Mouse (Mus musculus) urinary bladder, postnatal 36 days (tissue): ENCODE data around the gene Ephb1.

ENCODE experiments used
- DNase-seq, 2 experiments: peaks; one replicate each; pipeline ENCODE4 v3.0.0; 2022; ENCODE audit warnings: low spot score in 2 of 2, mixed read lengths in 1 of 2

The Ephb1 gene

DNA sequence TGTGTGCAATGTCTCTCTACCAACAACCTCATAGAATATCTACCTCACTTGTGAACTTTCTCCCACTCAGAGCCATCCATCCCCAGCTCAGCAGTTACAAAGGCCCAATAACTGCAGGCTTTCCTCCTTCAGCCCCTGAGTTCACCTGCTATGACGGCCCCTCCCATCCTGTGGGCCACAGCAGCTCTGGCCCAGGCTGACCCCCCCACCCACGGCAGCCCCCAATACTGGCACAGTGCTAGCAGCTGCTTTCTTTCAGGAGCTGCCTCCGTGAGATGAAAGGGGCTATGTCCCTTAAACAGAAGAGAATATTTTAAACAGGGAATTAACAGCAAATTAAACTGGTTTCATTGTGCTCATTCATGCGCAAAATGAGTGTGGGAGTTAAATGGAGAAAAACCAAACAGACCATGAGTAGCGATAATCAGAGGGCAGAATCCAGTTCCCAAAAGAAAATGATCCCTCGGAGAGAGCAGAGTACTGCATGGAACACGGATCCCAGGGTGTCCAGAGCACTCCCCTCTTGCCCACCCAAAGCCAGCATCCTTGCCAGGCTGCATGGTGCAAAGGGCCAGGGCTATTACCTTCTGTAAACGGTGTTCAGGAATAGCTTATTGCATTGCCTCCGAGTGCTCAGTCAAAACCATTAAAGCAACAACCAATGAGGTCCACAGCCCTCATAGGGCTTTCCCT lies 105.2 kb downstream of the Ephb1 start:
- no peak for DNase-seq

DNA sequence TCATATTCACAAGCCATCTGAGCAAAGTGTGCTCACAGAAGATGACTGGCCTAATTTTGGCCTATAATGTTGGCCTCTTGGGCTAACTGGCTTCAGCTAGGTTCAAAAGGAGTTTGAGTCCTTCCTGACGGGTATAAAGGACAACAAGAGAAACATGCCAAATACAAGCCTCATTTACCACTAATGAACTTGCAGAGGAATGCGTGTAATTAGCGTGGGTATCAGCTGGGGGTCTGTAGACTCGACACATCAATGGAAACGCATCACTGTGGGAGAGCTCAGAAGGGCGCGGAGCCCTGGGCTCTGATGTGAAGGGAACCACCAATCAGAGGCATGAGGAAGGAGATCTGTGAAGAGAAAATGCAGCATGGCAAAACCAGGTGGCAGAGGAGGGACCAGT lies 108.9 kb downstream of the Ephb1 start:
- DNase-seq, result no peak

DNA sequence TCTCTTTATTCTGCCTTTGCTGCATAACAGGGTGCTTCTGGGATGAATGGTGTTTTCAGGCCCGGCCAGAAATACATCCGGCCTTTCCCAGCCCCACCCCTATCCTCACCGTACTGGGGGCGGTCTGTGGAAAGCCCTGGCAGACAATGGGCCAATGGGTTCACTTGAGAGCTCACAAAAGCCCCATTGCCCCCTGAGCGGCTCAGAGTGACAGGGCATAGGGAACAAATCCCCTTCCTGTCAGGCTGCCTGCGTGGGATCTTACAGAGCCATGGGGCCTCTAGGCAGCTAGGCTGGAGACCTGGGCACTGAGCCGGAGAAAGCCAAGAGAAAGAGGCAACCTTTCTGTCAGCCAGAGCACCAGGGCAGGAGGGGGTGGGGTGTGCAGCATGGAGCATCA lies 111.2 kb downstream of the Ephb1 start:
- no peak for DNase-seq

DNA sequence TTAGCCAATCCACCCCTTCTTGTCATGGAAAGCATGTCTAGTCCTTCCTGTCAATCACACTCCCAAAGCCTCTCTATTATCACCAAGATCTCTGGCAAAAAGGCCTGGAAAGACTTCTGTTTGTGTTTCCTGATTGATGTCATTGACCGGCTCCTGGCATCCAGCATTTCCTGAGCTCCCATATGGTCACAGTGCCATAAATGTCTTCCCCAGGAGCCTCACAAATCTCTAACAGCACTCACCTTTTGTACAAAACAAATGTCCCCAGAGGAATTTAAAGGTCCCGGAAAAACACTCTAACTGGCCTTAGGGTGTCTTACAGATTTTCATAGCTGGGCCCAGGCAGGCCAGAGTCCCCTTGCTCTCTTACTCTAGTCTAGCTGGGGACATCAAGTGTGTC lies 112.9 kb downstream of the Ephb1 start:
- DNase-seq, result no peak

DNA sequence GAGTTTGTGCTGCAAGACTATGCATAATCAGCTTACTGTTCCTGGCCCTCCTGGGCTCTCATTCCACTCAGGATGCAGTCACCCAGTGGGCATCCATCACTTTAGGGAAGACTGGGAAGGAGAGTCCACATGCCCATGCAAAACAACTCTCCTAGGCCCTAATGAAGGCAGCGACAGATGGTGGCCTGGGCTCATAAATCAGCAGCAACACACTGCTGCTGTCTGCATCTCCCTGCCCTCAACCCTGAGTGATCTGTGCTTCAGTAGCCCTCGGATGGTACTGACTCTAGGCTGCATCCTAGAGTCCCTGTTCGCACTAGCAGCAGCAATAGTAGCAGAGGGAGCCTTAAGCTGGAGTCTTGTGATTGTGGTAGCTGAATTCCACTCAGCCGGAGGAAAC lies 114.3 kb downstream of the Ephb1 start:
- no peak for DNase-seq

DNA sequence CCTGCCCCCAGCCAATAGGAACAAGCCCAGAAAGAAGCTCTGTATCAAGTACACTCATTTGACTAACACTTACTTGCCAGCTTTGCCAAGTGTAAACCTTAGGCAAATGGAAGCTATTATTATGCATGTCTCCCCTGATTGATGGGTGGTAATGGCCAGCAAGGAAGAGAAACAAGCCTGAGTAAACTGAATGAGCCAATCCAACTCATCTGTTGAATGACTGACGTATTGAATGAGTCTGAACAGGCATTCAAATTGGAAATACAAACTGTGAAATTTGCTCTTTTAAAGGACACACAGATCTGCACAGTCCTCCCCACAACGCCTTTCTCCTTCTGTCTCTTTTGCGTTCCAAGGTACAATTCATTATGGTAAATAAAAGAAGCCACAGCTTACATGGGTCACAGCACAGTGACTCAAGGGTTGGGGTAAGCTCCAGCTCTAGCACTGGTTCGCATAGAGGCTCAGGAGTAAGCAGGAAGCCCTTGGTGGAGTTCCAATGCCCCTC lies 119.0 kb downstream of the Ephb1 start:
- DNase-seq, result no peak

DNA sequence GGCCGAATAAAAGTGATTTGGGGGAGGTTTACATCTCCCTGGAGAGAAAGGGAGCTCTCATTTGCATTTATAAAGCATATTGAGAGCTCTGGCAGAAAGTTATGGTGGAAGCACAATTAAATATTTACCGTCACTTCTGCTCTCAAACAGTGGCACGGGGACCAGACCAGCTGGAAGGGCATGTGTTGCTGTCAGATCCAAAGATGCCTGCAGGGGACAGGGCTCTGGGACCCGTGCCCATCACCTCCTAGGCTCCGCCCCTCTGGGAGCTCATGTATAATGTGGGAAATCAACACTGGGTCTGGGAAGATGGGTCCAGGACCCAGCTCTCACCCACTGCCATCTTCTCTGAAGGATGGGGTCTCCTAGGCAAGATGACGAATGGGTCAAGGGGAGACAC lies 123.2 kb downstream of the Ephb1 start:
- no peak for DNase-seq

DNA sequence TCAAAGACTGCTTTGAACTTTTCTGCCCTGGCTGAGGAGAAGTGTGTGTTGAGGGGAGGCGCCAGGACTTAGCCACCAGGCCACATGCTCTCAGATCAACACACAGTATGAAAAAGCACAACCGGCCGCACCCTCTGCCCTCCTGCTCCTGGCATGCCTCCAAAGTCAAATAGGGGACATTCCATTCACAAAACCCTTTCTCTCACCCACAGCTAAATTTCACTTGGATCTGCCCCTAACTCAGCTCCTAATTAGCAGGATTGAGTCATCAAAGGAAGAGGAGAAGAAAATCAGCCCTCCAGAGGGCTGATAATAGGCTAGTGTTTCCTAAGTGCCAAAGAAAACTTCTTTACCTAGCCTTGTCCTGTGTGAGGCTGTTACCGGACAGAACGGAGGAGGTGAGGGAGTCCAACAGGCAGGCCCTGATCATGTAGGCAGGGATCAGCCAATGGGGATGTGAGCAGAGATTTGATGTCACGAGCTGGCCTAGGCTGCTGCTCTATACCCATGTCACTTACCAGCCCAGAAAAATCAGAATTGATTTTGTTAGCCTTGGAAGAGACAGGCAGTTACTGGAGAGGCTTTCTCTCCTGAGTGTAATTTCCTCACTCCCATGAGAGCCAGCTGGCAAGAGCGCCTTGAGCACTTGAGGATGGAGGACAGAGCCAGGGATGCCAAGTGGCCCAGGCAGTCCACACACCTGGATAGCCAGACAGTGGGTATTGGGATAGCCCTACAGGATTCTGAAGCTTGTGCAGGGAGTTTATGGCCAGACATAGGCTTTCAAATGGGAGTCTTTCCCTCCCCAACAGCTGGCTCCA lies 137.5 kb downstream of the Ephb1 start:
- no peak for DNase-seq

DNA sequence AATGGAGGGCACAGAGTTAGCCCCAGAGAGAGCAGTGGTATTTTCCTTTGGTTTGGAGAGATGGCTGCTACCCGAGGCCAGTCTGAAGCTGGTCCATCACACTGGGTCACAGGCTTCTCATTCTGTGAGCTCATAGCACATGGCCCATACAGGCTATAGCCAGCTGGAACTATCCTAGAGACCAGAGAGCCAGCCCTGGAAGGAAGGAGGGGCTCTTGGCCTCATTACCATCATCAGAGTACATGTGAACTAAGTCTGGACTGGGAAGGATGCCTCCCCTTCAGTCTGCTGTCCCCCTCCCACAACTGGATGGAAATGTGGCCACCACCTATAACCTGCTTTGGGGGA lies 142.5 kb downstream of the Ephb1 start:
- no peak for DNase-seq

DNA sequence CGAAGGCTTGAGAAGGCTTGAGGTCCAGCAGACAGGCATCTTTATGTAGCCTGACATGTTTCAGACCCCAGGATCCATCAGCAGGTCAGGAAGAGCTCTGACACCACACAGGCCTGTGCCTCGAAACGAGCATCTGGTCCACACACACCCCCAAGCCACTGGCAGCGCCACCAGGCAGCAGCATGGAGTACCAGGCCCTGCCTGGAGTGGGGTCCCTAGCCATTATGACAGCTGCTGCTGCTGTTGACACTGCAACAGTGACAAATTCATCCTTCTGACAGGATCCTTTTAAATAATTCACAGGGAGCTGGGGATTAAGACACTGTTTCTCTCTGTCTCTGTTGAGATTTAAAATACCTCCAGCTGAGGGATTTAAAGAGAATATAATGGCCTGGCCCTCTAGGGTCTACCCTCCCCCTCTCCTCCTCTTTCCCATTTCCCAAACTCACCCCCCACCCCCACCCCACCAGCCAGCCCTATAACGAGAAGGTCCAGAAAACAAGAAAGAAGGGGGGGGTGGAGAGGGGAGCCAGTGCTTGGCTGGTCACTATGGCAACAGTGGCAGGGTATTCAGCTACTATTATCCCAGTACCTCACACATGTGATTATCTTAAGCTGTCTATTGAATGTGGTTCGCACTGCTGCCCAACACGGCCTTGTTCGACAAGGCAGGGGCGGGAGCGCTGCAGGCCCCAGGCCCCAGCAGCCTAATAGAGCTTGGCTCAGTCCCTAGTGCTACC lies 143.0 kb downstream of the Ephb1 start:
- DNase-seq, result no peak

DNA sequence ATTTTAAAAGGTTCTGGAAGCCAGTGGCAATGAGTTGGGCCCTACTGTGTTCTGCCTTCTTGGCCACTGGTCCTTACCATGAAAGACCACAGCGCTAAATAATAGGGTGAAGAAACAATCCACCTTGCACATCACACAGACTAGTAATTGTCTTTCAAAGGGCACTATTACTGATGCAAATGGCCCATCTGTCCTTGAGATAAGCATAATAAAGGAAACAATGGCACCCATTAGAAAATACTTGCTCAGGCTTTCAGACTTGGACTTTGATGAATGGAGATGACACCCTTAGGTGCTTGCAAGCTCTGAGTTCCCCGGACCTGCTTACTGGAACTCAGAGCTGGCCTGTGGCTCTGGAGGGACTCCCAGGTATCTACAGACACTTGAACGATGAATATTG lies 149.0 kb downstream of the Ephb1 start:
- no peak for DNase-seq

DNA sequence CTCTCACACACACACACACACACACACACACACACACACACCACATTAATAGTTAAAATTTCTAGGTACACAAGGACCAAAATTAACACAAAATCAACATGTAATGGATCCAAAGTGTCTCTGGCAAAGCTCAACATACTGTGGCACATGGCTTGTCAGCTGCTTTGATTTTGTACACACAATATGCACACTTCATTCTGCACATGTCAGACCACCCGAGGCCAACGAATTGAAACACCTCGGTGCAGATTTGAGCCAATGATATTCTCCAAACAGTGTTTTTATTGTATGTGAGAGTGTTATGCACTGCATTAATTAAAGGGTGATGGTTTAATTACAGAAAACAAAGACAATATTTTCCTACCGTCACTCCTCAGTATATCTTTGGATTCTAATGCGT lies 152.6 kb downstream of the Ephb1 start:
- no peak for DNase-seq

DNA sequence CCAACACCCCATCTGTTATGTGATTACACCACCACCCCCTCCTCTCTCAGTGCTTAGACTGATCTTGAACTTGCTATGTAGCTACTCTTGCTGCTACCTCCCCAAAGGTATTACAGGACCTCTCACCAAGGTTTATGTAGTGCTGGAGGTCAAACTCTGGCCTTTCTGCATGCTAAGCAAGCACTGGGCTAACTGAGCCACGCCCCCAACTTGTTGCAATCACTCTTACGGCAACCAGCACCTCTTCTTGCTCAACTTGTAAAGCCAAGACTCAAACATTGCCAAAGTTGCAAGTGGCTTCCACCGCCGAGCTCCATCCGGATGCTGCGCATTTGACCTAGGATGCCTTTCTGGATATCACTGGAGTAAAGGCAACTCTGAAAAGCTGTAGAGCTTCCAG lies 157.6 kb downstream of the Ephb1 start:
- peak in 1 of 2 experiments; percentile 48 for DNase-seq

DNA sequence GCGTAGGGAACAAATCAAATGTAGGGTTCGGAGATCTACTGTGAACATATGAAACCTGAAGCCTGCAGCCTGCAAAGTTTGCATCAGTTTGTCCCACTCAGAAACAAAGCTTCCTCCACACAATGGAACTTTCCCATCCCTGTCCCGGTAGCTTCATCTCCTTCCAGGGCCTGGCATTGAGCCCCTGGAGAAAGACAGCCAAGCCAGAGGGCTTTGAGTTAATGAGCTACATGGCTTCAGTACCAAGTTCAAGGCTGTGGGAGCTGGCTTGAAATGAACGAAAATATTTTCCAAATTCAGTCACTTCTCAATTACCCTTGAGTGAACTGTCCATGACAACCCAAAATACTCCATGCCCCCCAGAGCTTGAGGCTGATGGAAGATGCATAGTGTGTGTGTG lies 160.4 kb downstream of the Ephb1 start:
- no peak for DNase-seq

DNA sequence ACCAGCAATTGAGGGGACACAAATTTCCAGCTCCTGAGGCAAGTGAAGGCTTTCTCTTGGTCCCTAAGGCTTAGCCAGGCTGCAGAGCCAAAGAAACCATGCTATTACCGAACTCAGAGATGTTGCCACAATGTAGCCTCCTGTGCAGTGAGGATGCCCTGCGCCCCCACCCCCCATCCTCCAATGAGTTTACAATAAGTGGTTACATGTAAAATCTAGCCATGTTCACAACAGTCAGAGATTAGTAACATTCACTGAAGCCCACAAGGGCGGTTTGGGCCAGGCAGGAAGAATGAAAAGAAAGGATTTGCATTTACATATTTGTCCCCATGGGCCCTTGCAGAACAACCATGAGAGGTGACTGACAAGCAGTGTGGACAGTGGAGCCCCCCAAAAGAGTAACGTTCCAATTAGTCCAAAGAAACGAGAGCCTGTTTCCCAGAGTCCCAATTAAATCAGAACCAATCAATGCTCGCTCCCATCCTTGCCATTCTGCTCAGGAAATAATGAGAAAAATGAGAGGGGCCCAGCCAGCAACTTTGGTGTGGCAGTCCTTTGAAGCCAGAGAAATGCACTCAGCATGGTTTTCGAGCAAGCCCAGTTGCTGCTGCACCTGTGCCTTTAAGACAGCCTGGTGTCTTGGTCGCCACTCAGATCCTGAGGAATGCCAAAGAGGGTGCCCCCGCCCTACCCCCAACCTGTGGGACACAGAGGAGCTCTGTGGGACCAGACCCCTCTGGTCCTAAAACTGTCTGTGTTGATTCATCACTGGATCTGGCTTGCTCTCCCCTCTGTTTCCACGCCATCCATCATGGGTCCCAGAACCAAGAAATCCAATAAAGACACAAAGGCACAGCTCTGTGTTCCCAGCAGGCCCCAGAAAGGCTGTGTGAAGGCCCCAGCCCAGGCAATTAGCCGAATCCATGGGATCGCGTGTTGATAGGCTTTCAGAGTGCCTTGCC lies 161.5 kb downstream of the Ephb1 start:
- no peak for DNase-seq

DNA sequence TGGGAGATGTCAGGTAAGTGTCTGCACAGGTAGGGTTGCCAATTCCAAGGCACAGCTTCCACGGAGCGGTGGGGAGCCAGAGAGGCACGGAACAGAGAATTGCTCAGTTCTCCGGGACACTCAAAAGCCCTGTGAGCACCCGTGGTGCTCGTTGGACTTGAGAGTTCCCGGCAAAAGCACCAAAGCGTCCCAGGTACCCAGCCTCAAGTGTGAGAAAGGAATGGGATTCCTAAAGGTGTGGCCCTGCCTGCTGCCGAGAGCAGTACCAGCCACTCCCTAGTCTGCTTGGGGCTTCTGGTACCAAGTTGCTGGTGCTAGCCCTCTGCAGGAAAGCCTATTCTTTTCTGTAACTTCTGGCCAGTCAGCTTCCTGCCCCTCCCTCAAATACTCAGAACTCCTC lies 164.4 kb downstream of the Ephb1 start:
- no peak for DNase-seq

DNA sequence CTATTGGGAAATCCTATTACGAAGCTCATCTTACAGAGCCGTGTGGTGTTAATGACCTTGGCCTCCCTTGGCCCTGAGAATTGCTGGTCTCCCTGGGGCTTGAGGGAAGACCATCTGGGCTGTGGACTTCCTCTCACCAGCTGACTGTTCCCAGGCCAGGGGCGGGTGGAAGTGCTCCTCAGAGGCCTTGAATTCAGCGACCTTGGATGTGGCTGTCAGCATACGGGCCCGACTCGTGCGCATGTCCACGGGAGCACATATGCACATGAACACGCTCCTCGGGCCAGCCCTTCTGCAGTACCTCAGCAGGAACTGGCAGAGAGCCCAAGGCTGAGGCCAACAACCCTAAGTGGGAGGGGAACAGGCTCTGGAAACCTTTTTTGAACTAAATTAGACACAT lies 165.1 kb downstream of the Ephb1 start:
- DNase-seq, result peak in 1 of 2 experiments; percentile 43

DNA sequence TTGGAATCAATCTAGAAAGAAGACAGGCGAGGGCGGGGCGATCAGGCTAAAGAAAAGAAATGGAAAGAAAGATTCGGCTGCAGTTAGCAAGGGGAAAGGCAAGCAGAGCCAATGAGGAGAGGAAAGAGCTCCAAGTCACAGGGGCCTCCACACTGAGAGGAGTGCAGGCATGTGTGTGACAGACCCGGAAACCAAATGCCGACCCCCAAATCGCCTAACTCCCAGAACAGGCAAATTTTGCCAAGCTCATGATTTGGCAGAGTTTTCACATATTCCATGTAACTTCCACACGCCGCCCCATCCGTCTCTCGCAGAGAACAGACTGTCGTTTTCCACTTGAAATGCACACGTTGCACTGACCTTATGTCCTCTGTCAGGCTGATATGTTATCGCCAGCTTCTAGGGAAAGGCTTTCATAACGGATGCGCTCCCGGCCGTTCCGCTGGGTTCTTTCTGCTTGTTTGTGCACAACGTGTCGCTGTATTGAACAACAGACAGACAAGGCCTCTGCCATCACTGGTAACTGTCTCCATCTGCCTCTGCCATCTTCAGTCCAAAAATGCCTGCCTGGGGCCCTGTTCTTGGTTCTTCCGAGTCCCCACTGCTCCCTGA lies 170.7 kb downstream of the Ephb1 start:
- no peak for DNase-seq

DNA sequence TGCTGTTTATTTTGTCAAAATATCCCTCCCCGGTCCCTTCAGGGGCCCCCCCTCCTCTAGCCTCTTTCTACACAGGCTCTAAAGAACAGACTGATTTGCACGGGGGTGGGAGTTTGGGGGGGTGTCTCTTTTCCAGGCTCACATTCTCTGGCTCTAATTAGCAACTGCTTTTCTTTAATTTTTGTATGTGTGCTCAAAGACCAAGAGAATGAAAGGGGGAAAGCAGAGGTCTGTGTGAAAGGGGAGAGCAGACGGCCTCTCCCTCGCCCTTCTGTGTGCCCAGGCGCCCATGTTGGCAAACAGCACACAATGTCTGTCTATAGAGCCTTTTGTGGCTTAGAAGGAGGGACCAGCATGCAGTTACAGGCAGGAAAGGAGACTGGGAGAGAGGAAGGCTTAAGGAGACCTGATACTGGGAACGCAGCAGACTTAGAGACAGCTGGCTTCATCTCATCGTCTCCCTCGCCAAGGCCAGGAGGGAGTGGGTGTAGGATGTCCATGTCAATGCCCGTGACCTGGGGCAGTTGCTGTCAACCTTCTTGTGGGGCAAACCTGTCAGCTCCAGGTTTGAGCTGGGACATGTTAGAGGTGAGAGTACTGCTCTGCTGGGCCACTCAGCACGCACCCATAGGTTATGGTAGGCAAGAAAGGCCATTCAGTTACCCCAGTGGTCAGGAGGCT lies 172.5 kb downstream of the Ephb1 start:
- DNase-seq, result no peak

DNA sequence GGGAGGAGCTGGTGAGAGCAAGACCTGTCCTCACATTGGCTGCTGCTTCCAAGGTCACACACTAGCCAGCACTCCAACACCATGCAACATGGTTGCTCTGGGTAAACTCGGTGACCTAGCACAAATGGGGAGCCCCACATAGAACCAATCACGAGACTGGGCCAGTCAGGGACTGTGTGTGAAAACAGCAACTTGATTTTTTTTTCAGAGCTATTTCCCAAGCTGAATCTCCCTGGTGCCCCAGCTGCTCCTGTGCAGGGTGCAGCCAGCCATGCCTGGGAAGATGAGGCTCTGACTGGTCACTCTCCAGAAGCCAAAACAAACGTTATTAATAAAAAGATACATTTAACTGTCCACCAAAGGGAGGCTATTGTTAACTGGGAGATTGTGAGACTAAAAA lies 173.2 kb downstream of the Ephb1 start:
- no peak for DNase-seq
